Mouse (Mus musculus): ENCODE measurements at regions not wholly inside any gene's neighbourhood (a gene's known extent, or its start where the extent isn't known, plus 50 kb on each side); places are given as distances from the start of the nearest gene placed in this dataset.
A peak's percentile ranks its signal among the peaks of the same experiment; 100 is the strongest.

DNA sequence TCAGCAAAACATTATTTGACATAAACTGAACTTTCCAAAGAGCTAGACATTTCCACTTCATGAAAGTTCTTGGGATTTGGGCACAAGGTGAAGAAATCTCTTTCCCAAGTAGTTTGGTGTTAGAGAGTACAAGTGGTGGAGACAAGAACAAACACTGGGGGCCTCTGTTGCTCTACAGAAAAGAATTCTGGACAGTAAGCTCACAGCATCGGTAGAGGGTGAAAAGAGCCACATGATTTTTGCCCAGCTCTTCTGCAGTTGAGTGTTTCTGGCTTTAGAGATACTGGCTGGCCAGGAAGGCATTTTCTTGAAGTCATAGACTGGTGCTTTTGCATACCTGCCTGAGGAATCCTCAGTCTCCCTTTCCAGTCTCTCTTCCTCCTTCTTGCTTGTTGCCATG, 127.8 kb downstream of the Stk31 start:
- no peak for DNase-seq

DNA sequence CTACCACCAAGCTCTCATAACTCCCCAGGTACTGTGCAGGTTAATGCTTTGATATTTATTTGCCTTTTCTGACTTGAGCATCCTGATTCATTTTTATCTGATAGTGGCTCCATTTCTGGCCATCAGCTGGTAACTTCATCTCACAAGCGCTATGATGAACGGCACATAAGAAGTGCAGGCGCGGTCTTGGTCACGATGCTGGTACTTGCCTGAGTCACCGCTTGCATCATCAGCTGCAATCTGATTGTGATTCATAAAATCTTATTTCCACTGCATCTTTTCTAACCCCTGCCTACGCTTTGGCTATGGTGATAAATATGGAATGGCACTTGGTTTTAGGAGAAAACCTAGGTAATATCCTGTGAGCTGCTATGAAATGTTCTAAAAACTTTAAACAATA, 128.3 kb downstream of the Stk31 start:
- DNase-seq: no peak

DNA sequence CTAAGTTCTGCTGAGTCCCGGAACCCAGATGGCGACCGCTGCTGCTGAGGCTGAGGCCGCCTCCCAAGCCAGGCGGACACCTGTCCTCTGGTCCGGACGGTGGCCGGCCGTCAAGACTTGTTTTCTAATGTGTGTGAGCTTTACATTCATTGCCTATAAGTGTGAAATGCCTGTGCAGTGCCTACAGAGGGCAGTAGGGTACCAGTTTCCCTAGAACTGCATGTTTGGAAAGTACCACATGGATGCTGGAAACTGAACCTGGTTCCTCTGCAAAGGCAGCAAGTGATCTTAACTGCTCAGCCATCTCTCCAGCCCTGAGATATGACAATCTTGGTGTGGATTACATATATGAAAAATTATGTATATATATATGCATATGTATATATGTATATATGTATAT, 138.6 kb downstream of the Stk31 start:
- DNase-seq: no peak

DNA sequence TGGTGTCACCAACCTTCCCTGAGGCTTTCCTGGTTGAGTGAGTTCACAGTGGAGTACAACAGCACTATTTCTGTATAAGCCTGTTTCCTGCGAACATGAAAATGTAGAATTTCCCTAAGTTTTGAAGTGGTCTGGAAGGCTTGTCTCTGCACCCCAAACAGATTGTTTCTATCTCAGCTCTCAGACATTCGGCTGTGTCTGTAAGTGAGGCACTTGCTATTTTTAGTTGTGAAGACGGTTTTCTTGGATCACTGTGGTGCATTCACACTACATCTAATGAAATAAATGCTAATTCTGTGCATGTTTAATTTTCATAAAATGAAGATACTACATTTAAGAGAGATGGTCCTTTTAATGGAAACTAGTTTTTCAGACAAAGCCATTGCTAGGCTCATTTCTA, 139.1 kb downstream of the Stk31 start:
- DNase-seq: no peak

DNA sequence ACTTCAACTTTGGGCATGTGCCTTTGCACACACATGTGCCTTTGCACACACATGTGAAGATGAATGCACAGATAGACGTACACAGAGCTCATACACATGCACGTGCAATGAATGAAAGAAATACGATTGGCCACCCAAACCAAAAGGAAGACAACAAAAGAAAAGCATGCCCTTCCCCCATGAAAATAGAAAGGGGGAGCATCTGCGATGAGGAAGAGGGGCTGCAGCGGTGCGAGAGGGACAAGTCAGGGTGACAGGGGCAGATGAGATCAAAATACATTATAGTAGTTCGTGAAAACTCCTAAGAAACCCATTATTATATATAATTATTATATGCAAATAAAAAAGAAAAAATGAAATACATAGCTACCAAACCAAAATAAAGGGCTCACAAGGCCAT, 149.5 kb downstream of the Stk31 start:
- DNase-seq: no peak

DNA sequence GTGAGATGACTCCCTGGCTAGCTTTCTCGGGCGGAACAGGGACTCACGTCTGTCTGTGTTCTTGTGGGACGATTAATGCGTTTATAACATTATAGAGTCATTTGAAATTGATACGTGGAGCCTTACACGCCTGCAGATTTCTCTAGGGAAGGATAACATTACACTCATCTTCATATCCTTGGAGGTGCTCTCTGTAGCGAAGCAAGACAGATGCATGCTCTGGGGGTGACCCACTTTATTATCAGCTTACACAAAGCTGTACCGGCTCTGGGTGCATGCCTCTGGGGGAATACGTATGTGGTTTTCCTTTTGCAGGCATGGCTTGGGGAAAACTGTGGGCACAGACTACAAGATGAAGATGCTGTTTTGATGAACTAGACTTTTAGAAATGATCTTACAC, 159.7 kb downstream of the Stk31 start:
- no peak for DNase-seq

DNA sequence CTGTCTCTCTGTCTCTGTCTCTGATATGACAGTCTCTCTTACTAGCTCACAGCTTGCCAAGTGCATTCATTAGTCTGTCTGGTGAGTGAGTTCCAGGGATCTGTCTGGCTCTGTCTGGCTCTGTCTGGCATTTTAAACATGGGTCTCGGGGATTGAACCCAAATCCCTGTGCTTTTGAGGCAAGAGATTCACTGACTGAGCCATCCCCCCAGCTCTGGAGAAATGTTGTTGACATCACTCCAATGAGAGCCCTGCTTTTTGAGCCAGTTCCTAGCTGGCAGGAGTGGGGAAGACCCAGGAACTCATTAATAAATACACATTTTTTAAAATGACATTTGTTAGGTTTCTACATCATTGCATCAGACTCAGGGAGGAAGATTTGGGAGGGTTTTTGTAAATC, 163.1 kb downstream of the Stk31 start:
- no peak for DNase-seq

DNA sequence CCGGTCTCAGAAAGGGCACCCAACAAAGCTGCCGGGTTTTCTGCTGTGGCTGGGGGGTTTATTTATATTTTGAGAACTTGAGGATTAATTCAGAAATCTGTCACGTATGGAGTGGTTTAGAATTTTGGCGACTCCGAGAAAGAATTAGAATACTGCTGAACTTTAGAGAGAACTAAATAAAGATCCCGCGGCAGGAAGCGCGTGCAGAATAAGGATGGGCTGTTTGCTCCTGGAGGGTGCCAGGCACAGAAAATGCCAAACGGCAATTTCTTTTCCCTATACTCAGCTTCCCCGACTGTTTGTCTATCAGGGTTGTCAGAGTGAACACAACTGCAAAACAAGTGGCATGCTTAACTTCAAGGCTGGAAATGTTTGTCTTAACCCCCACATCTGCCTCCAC, 163.7 kb downstream of the Stk31 start:
- DNase-seq: no peak

DNA sequence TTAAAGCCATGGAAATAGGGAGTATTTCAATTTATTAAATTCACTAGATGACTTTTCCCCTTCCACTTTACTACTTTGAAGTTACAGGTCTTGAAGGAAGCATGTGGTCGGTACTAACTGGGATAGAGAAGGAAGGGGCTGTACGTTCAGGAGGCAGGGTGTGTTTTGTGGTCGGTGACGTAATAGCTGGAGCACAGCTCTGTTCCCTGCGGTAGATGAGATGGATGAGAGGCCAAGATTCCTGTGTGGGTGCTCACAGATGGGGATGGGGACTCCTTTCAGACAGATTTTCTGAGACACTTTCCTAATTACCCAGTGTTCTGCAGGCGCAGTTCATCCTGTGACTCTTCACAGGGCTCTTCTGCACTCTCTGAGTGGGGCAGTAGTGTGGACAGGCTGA, 182.9 kb downstream of the Stk31 start:
- DNase-seq: no peak

DNA sequence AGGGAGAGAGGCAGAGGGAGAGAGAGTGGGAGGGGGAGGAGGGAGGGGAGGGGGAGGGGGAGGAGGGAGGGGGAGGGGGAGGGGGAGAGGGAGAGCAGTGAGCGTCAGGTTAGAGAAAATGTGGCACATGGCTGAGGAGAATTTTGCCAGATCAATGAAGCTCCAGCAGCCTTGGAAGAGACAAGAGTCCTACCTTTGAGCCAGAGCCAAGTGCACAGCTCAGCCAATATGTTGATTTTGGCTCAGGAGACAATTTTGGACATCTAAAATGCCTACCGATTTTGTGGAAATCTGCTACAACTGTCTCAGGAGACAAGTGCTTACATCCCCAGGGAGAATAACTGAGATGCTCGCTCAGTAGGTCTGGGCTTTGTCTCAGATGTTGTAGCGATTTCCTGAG, 184.3 kb downstream of the Stk31 start:
- no peak for DNase-seq

DNA sequence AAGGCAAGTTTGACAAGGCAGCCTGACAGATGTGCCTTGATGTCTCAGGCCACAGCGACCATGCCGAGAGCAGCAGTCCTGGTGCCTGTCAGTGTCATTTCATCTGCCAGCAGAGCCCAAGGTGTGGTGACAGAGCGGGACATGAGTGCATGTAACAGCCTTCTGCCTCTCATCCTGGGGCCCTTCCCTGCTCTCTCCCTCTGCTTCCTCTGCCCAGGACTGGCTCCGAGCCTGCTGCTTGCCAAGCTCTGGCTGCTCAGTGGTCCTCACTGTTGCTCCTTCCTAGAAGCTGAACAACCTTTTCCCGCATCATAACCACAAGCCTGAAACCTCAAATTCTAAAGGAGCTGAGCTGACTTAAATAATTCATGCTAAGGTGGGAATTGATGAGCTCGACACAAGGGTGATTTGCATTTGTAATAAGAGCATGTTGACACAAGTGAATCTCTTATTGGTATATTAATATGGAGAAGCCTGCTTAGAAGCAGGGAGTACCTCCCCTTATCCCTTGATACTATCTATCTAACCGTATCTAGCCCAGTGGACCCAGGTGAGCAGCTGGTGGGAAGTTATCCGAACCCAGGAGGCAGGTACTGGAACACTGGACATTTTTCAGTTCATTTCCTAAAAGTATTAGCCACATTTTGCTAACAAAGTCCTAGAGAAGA, 186.8 kb downstream of the Stk31 start:
- DNase-seq: no peak

DNA sequence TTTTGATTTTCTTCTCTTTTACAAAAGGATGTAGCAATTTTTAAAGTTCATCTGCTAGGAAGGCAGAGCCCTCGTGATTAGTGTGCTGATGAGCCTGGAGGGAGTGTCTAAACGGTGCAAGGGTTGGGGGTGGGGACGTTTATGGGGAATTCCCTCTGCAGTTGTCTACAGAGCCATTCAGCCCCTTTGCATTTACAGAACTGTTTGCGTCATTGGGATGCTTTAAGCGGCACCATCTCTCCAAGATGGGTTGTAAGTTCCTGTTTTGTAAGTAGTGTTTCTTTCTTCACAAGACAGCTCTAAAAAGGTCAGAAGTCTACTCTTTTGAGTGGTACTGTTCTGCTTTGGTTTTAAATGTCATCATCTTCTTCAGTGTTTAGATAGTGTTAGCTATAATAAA, 191.1 kb downstream of the Stk31 start:
- no peak for DNase-seq

DNA sequence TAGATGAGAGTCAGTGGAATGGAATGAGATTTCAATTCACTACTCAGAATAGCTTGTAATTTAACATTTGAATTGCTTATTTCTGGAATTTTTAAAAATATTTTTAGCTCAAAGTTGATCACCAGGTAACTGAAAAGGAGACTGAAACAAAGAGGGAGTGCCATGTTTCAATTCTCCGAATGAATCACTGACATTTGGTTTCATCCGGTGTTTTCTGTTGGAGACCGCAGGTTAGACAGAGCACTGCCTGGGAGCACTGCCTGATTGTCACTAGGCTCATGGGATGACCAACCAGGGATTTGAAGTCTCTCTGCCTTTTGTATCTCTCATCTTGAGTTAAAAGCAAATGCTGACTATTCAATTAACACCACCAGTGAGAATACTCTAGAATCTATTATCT, 193.3 kb downstream of the Stk31 start:
- DNase-seq: no peak

DNA sequence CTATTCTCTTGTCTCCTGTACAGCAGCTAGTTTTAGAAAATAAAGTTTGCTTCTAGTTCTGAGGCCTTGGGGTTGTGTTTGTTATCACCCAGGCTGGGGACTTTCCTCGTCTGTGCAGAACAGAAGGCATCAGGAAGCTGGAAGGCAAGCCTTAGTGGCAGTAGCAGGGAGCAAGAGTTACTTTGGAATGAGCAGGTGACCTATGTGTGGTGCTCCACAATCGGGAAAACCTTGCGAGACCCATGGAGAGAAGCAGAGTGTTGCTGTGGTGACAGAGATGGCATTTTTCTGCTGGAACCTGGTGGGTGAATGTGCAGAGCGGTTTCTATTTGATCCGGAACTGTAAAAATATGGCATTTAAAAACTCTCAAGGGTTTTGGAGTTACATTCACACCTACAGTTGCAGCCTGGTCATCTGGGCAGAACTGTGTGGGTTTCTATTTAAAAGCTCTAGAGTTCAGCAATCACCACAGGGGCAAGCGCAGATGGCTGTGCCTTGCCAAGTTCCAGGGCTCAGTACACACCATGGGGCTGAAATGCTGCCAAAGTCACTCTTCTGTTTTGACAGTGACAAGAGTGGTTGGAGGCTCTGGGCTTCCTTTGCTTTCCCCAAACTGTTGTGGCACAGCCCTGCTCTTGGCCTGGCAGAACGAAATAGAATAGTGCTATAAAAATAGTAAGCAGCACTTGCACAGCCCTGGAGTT, 195.7 kb downstream of the Stk31 start:
- DNase-seq: peak; percentile 10

DNA sequence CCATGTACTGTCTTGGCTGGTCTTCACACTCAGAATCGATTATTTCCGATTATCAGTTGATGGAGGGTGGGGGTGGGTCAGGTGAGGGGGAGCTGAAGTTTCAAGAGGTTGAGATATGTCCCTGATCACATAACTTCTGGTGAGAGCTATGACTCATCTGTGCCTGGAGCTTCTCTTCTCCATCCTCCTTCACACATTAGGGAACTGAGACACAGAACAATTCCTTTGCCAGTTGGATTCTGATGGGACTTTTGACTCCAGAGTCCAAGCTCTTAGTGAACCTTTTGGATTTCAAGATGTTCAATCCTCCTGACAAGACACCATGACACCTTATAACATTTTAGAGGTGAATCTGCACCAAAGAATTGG, 196.2 kb downstream of the Stk31 start:
- DNase-seq: no peak

DNA sequence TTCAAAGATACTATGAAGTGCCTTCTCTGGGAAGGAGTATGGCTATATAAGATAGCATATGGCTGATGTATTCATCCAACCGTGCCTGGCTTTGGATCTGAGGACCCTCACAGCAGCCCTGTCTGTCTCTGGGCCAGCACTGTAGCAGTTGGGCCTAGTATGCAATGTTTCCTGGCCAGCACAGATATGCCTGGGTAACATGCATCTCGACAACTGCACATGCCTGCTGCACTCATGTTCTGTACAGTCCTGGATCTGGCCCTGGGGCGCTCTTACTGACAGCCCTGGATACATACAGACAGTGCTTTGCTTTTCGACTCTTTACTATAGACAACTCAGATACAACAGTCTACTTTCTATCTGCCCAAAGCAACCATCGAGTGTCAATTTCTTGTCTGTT, 197.3 kb downstream of the Stk31 start:
- DNase-seq: no peak

DNA sequence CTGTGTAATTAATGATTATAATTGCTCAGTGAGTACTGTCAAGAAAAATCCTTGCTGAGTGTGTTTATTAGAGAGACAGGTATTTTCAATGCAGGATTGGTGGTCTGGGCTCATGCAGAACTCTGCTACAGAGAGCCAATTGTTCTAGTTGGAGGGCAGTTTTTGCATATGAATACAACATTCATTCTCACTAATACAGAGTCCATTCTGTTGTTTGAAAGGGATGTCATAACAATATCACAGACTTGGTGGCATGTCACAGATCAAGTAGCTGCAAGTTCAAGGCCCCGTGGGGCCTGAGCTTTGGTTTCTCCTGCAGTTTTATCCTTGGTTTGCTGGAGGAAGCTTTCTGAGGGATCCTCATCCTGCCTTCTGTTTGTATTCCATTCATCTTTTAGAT, 207.8 kb downstream of the Stk31 start:
- DNase-seq: no peak

DNA sequence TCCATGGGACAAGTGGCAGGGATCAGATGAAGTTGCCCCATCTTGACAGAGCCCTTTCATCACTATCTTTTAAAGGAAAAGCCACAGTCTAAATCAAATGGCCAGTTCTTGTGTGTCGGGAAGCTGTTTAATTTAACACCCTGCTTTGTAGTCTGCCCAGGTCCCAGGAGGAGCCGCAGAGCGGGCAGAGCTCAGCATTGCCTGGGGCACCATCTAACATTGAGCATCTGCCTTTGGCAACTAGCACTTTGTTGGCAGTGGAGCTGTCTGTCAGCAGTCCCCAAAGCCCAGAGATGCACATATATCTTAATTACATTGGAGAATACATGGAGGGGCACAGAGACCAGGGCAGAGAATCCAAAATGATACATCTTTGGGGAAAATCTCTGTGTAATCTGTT, 208.4 kb downstream of the Stk31 start:
- DNase-seq: no peak

DNA sequence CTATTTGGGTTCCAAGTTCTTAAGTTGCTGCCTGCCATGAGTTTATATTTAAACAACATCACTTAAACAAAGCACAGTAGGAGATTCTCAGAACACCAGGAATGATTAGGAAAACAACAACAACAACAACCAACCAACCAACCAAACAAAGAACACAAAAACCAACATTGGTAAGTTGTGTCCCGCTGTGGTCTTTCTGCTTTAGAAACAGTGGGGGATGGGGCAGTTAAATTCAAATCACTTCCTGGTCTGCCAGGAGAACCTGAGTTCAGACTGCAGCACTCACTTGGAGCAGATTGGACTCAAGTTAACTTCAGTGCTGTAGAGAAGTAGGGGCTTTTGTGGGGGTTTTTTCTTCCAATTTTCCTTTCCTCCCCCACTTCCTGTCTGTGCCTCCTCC, 210.6 kb downstream of the Stk31 start:
- no peak for DNase-seq

DNA sequence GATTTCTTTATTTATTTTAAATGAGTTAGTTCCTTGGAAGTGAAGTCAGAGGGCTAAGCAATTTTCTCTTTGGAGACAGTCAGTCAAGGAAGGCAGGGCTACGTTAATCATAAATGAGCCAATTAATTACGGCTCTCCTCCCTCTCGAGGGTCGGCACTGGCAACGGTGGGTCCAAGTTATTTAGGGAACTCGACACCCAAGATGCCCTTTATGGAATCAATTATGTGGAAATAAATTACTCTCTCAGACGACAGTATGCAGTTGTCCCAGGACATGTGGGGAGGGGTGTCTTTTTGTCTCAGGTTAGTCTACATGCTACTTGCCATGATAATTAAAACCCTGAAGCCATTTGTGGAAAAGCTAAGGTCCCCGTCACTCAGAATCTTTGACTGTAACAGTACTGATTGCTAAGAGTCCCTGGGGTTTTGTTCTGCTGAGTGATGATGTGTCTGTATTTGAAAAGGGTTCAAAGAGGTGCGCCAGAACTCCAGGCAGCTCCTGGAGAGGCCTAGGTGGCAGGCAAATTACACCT, 211.3 kb downstream of the Stk31 start:
- DNase-seq: no peak

DNA sequence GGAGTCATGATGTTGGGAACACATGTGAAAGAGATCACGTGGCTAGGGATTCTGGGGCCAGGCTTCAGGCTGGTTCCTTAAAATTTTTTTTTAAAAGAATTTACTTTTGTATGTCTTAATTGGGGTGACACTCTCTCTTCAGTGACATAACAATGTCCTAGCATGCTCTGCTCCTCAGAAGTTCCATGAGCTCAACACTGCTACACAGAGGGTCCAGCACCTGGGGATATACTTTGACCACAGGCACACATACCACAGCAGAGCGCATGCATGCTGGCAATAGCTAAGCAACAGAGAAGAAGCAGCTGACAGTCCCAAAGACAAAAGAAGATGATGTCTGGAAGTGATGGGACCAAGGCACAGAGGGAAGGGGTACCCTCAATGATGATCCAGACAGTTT, 198.4 kb upstream of the Npy start:
- no peak for DNase-seq

DNA sequence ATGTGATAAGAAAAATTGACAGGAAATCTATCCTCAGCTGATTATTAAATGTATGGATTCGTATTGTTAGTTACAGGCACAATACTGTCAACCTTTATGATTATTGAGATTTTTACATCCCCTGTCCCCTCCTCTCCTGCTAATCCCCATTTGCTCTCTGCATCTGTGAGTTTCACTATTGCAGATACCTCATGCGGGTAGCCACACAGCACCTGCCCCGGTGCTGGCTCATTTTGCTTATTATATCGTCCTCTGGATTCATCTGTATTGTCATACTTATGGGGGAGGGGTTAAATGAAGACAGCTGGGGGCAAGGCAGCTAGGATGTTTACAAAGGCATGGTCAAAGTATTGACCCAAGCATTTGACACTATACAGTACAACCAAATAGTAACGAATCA, 197.9 kb upstream of the Npy start:
- no peak for DNase-seq

DNA sequence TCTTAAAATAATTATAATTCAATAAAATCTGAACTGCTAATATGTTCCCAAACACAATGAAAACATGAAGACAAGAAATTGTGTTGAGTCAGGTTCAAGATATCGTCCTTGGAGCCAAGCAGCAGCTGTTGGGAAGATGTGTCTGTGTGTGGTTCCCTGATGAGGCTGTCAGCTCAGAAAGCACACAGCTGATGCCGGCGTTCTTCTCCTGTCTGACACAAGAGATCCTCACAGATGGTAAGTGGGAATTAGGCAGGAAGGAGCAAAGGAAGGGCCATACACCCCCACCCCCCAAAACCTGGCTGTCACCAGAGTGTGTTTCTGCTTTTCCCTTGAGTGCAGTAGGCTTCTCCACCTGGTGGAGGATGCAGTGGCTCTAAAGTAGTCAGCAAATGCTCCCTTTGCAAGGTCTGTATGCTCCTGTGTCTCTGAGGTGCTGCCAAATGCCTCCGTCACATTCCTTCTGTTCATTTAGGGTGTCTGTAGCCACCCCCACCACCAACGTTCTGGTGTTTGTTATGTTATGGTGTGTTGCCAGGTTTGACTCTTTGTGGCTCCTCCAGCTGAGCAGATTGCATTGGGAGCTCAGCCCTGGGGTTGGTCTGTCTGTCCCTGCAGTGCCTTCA, 188.9 kb upstream of the Npy start:
- peak; percentile 24 for DNase-seq

DNA sequence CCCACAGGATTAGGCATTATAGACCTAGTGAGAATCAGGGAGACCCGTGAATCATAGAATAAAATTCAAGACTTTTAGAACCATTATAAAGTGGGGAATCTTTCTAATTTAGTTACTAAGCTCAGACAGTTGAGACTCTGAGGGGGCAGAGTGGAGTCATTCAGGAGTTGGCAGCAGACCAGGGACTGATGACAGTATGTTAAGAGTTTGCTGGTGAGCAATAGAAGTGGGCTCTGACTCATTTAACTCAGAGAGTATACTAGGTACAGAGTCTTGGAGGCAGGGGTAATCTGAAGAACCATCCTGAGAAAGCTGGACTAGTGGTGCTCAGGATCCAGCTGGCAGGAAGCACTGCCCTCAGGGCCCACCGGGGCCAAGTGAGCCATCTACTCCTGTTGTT, 184.9 kb upstream of the Npy start:
- DNase-seq: peak; percentile 45

DNA sequence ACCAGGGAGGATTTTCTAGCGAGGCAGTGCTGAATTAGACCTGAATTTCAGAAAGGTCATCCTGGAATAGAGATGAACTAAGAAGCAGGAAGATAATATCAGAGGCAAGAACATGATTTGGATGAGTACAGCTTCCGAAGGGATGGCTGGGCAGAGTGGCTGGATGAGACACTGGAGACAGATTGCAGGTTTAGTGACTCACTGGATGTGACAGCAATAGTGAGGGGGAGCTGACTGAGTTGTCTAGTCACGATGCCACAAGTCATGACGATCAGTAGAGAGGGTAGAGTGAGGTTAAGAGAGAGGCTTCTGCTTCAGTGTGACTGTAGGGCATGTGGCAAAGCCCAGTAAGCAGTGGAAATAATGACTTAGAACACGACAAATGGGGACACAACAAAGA, 181.3 kb upstream of the Npy start:
- DNase-seq: no peak

Data from right cerebral cortex, postnatal 25 days (tissue).